Mouse (Mus musculus) macrophage (primary cell): ENCODE data around the gene Brd4. TPM values are rescaled to one million over a fixed set of nuclear protein-coding genes. Genes with fewer than 3 reads are reported as not detected.

ENCODE experiments used
- H3K27ac ChIP-seq: fragments of 350-480 bp; formaldehyde crosslinking; 2 replicates; pipeline ENCODE4 v1.9.0; 2021
- H3K36me3 ChIP-seq: fragments of 350-480 bp; formaldehyde crosslinking; 2 replicates; pipeline ENCODE4 v1.9.0; 2021; ENCODE audit errors: inconsistent target
- H3K4me3 ChIP-seq: fragments of 350-480 bp; formaldehyde crosslinking; 2 replicates; pipeline ENCODE4 v1.9.0; 2021; ENCODE audit errors: inconsistent target
- H3K79me2 ChIP-seq: fragments of 350-480 bp; formaldehyde crosslinking; 2 replicates; pipeline ENCODE4 v1.9.0; 2021; ENCODE audit errors: inconsistent target
- WGBS: methylation state at CpG from one replicate; pipeline ENCODE4 v1.1.7; 2026; ENCODE audit warnings: inconsistent platforms; ENCODE audit not compliant: missing documents; 5-methylcytosine and 5-hydroxymethylcytosine counted together
- polyA plus RNA-seq: library from polyadenylated mRNA; stranded (reverse); fragments of 250-400 nt; gene quantifications from 3 replicates; pipeline ENCODE4 v1.2.4, GENCODE M21; 2018; ENCODE audit warnings: inconsistent platforms
- total RNA-seq, 78 experiments: library from RNA; depleted of rRNA; stranded (reverse); fragments of 250-400 nt; gene quantifications; 1 replicate in 9 of 78; 2 replicates in 24 of 78; 3 replicates in 43 of 78; 4 replicates in 2 of 78; pipeline ENCODE4 v1.2.4; 2018; ENCODE audit warnings: inconsistent platforms in 56 of 78

Gene Brd4
- total RNA-seq (2018; cell fraction: chromatin; rRNA removed), result 100 to 1,000 TPM; 214 to 341 (median 254) TPM
- total RNA-seq (2018; cell fraction: cytosol; rRNA removed), result 100 to 1,000 TPM in 14 of 26 experiments, 10 to 100 TPM in 12; 75.7 to 114 (median 101) TPM
- 100 to 1,000 TPM; 133 to 233 (median 171) TPM for total RNA-seq (2018; cell fraction: nucleus; rRNA removed)
- polyA plus RNA-seq, result 51.6 to 129 TPM (median 55.6 TPM) in 3 replicates

DNA sequence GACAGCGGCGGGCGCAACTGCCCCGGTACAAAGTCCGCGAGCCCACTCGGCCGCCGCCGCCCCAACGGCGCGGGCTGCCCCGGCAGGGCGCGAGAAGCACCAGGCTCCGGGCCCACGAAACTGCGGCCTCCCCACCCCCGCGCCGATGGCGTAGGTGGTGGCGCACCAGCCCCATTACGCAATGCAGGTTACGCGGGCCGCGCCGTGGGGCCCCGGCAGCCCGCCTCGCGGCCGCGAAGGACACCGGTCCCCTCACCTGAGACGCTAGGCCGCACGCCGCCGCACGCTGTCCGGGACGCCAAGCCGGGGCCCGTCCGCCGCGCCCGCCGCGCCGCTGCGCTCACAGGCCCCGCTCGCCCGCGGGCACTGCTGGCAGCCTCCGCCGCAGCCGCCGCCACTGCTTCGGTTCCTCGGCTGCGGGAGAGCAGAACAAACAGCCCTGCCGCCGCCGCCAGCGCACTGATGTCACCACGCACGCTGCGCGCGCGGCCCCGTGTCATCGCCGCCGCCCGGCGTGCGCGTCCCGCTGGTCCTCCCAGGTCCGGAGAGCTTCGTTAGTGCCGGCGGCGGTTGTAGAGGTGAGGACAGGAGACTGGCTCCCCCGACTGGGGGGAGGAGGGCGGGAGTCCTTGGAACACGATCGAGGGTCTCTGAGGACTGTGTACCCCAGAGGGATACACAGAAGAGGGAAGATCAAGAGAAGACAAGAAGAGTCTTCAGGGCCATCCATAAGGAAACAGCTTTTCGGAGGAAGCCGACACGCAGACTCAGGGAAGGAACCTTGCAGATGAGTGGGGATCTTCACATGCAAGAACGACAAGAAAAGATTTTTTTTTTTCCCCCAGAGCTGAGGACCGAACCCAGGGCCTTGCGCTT is at the start of gene Brd4:
Brd4 (minus strand) TSS at position 461 of the 876 bp plus-strand sequence.
- Histone ChIP-seq H3K79me2 (peaks cover 52% of the 10 kb centered on the region), H3K36me3 (no peaks in the 10 kb centered on the region), H3K4me3 (peak within 1 kb of the TSS; percentile 94), H3K27ac (peak within 1 kb of the TSS; percentile 75)
- 1% methylated on average over 91 of the region's 100 CpGs for WGBS

DNA sequence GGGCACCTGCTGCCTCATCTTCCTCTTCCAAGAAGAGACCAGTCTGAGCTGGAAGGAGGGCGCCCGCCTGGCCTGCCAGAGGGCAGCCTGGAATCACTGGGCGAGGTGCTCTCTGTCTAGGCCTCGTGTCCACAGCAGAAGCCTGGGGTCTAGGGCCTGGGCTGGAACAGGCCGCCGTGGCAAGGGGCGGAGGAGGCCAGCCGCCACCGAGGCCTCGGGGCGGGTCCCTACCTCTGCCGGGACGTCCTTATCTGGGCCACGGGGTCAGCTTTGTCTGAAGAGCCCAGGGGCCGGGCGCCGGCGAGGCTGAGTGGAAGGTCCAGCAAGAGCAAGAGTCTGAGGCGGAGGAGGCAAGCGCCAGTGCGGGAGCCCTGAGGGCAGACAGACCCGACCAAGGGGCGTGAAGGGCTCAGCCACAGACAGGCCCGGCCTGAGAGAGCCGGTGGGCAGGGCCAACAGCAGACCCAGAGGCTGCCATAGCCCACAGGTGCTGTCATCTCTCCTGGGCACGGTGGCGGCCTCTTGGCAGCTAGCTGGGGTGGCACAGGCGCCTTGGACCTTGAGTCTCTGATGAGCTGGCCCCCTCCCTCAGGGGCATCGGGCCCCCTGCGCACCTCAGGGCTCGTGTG is 49.3 kb upstream of the Brd4 start:
- Histone ChIP-seq H3K36me3 (peaks cover 43% of the 10 kb centered on the region), H3K79me2 (no peaks in the 10 kb centered on the region), H3K27ac (no peak overlapping the region), H3K4me3 (no peak overlapping the region)
- WGBS, result 97% methylated on average over 30 of the region's 31 CpGs

DNA sequence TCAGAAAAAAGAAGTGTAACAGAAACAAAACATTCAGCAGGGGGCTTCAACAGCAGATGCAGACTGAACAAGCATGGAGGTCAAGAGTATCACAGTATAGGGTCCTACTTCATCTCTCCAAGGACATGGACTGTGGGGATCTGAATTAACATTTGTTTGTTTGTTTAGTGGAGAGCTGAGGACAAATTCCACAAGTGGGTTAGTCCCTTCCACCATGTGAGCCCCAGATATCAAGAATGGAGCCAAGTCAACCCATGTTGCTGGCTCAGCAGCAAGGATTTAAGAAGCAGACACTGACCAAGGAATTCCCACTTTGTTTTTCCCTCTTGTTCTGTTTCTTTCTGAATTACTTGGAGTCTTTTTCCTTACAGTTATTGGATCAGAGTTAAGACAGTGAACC is 43.0 kb upstream of the Brd4 start:
- Histone ChIP-seq H3K79me2 (peaks cover 13% of the 10 kb centered on the region; the same call in 1 of the 2 replicates), H3K27ac (no peak overlapping the region), H3K4me3 (no peak overlapping the region), H3K36me3 (peaks cover 36% of the 10 kb centered on the region)

DNA sequence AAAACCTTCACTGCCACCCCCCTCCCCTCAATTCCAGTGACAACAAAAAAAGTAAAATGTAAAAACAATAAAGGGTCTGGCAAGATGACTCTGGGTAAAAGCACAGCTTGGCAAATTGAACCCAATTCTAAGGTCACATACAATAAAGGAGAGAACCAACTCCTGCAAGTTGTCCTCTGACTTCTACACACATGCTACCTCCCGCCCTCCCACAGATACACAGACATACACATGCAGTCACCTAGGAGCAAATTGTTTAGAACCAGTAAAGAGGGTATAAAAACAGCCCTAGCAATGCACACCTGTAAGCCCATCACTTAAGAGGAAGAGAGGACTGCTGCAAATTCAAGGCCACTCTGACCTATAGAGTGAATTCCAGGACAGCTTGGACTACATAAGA is 38.3 kb upstream of the Brd4 start:
- 100% methylated on average over 1 of the region's 1 CpGs for WGBS
- Histone ChIP-seq H3K4me3 (no peak overlapping the region), H3K27ac (no peak overlapping the region), H3K79me2 (peaks cover 49% of the 10 kb centered on the region), H3K36me3 (peaks cover 24% of the 10 kb centered on the region; the same call in 1 of the 2 replicates)

DNA sequence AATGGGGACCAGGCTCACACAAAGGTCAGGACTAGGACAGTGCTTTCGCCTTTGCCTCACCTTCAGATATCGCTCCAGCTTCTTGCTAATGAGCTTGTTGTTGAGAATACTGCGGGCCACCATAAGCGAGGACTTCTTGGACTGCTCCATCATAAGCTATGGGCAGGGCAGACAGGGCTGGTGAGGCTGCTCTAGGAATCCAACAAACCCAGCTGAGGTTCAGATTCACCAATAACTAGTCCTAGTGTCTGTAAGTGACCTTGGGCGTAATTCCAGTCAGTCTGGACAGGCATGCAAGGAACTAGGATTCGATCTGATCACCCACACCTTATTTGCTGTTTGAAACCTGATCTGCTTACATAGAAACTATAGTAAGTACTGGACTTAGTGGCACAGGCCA is 37.3 kb upstream of the Brd4 start:
- Histone ChIP-seq H3K36me3 (peaks cover 24% of the 10 kb centered on the region), H3K27ac (peak overlapping the region; percentile 65), H3K79me2 (peaks cover 59% of the 10 kb centered on the region), H3K4me3 (peak overlapping the region; percentile 97)
- WGBS, result 46% methylated on average over 6 of the region's 6 CpGs

DNA sequence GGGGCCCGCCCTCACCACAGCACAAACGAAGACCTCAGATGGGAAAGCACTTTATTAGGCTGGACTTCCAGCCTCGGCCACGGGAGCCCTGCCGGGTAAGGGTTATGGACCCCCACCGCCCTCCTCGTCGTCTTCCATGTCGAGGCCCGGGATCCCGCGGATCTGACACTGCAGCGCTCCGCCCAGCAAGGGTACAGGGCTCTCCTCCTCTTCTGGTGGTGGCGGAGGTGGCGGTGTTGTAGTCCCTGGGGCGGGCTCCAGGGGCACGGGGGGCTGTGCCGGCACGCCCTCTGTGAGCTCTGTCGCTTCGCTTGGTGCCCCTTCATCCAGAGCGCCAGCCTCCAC is 36.8 kb upstream of the Brd4 start:
- under 1% methylated on average over 23 of the region's 23 CpGs for WGBS
- H3K36me3 ChIP-seq, result peaks cover 28% of the 10 kb centered on the region
- H3K4me3 ChIP-seq, result peak overlapping the region; percentile 97
- peaks cover 64% of the 10 kb centered on the region for H3K79me2 ChIP-seq
- H3K27ac ChIP-seq, result peak overlapping the region; percentile 65

DNA sequence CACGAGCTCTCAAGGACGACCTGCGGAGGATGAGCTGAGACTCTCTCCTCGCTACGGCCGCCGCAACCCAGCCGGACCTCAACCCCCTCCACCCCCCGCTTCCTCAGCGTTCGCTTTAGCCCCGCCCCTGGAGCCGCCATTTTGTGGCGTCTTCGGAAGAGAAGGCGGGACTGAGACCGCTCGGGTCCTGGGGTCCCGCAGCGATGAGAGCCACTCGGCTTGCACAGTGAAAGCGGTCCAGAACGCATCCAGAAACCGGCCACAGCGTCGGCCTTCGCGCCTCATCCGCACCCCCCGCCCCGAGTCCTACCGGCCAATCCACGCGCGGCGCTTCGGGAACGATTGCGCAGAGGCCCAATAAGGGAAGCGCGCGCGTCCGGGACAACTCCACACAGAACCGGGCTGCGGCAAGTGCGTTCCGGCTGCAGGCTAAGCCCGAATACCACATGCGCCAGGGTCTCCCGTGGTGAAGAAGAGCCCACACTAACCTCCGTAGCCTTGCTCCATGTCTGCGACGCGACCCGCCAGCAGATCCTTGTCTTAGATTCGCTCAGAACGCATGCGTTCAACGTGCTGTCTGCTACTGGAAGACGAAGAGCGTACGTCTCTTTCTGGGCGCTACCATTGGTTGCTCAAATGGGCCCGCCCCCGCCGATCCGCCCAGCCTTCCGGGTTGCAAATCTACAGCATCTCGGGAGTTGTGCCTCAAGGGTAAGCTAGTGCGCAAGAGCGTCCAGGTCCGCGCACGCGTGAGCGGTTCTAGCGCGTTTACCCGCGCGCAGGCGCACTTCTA is 36.3 kb upstream of the Brd4 start, which contains the start of gene Akap8:
Akap8 (minus strand) TSS at position 642 of the 793 bp plus-strand sequence.
- Histone ChIP-seq H3K36me3 (peaks cover 28% of the 10 kb centered on the region), H3K4me3 (peak within 1 kb of the TSS; percentile 97), H3K79me2 (peaks cover 70% of the 10 kb centered on the region), H3K27ac (peak within 1 kb of the TSS; percentile 65)
- under 1% methylated on average over 79 of the region's 83 CpGs for WGBS

DNA sequence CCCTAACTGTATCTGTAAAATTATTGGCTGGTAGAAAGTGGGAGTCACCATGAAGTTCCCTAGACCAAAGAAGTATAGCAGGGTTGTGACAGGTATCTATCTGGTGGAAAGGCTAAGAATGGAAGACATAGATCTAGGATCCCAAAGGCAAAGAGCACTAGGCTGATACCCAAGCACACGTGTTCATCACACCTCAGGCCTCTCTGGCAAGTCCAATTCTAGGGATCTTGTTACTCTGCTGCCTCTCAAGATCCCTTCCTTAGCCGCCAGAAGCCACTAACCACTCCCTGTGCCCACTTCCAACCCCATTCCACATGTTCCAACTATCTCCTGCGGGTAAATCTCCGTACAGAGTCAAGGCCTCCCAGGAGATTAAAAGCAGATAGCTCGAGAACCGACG is 35.4 kb upstream of the Brd4 start:
- peaks cover 35% of the 10 kb centered on the region for H3K36me3 ChIP-seq
- peak overlapping the region; percentile 65 for H3K27ac ChIP-seq
- 2% methylated on average over 7 of the region's 7 CpGs for WGBS

DNA sequence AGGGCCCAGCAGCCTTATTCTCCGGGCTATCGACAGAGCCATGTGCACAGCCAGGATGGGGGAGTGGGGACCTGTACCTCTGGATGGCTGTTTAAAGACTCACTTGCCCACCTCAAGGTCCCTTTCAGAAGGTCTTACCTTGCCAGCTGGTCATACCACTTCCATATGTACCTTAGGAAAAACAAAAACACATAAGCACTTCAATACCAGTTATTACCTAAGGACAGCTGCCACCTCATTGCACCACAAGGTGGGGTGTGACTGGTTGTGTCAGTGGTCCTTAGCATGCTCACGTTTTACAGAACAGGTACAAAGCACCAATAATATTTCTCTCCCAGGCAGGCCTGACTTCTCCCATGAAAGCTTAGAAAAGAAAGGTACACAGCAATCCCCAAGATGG is 33.2 kb upstream of the Brd4 start:
- H3K4me3 ChIP-seq, result no peak overlapping the region
- H3K27ac ChIP-seq, result no peak overlapping the region
- H3K36me3 ChIP-seq, result peaks cover 57% of the 10 kb centered on the region
- 84% methylated on average over 2 of the region's 3 CpGs for WGBS
- peaks cover 60% of the 10 kb centered on the region for H3K79me2 ChIP-seq

More for the DNA sequence above, 35.4 kb upstream of the Brd4 start:
- peaks cover 70% of the 10 kb centered on the region for H3K79me2 ChIP-seq
- peak overlapping the region; percentile 97 for H3K4me3 ChIP-seq

DNA sequence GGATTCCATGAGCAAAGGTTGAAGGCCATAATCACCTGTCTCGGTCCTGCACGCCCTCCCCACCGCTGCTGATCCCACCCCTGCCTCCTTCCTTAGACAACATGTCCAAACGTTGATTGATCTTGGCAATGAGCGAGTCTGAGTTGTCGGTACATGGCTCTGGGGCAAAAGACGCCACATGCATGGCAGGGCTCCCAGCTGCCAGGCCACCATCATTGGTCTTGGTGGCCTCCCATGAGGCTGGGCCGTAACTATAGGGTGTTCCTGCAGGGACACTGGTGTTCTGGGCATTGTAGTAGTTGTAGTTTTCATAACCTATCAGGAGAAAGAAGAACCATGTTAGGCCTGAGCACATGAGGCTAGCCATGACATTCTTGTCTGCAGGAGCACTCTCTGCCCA is 32.5 kb upstream of the Brd4 start:
- H3K79me2 ChIP-seq, result peaks cover 53% of the 10 kb centered on the region
- H3K36me3 ChIP-seq, result peaks cover 64% of the 10 kb centered on the region
- 95% methylated on average over 8 of the region's 8 CpGs for WGBS

DNA sequence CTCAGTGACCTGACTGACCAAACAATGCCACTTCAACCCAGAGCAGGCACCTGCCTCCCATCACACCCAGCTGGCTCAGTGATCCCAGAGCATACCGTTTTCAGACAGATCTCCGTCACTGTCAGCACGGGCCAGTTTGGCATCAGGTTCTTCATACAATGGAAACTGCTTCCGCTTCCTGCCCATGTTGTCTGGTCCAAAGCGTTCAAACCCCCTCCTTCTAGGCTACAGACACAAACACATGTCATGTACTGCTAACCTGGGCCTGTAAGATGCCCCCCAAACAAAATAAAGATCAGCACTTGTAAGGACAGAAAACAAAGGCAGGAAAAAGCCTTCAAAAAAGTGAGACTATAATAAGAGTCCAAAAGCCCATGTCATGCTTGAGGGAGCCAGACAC is 31.0 kb upstream of the Brd4 start:
- H3K27ac ChIP-seq, result no peak overlapping the region
- H3K79me2 ChIP-seq, result peaks cover 48% of the 10 kb centered on the region
- no peak overlapping the region for H3K4me3 ChIP-seq
- peaks cover 79% of the 10 kb centered on the region for H3K36me3 ChIP-seq
- 98% methylated on average over 5 of the region's 5 CpGs for WGBS

More for the DNA sequence above, 32.5 kb upstream of the Brd4 start:
- Histone ChIP-seq H3K4me3 (no peak overlapping the region), H3K27ac (no peak overlapping the region)

DNA sequence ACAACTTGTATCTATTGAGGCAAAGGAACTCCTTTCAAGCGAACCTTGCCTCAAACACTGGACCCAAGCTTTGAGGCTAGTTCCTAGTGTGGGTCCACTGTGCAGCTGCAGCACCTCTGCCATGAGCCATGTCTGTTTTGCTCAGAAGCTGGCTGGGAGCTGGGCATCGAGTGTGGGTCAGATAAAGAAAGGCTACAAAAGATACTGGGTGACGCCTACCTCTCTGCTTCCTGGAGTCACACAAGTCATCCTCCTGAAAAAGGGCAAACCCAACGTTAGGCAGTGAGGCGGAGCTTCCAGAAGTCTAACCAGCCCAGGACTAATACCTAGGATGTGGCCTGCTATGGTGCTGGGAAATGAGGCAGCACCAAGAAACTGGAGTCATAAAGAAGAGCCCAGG is 29.4 kb upstream of the Brd4 start:
- H3K27ac ChIP-seq, result no peak overlapping the region
- peaks cover 95% of the 10 kb centered on the region for H3K36me3 ChIP-seq
- WGBS, result 81% methylated on average over 5 of the region's 5 CpGs
- H3K79me2 ChIP-seq, result peaks cover 32% of the 10 kb centered on the region
- H3K4me3 ChIP-seq, result no peak overlapping the region

DNA sequence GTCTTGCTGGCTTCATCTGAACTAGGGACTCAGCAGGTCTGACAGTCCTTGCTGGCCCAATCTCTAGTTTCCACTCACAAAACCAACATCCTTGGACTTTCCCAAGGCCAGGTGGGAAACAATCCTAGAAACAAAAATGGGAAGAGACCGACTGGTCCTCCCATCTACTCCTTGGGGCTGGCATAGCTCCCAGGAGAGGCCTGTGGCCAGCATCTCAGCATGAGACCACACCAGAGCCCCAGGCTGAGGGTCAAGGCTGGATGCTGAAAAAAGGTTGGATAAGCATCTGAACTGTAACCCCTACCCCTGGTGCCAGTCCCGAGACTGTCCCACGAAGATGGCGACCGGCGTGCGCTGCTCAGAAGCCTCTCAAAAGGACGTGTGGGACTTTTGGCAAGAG is 28.3 kb upstream of the Brd4 start:
- WGBS, result 97% methylated on average over 8 of the region's 8 CpGs
- Histone ChIP-seq H3K27ac (no peak overlapping the region), H3K36me3 (peaks cover 100% of the 10 kb centered on the region), H3K79me2 (peaks cover 21% of the 10 kb centered on the region), H3K4me3 (no peak overlapping the region)

DNA sequence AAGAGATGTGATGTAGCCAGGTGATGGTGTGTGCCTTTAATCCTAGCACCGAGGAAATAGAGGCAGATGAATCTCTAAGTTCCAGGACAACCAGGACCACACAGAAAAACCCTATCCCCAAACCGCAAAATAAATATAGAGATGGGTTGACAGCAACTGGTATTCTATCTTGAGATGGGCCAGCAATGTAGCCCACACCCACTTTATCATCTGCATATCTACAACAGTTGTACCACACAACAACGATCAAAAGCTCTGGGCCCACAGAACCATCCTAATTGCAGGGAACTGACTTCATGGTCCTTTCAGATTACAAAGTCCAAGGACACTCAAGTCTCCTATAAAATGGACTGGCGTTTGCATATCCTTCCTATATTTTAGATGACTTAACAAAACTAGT is 23.4 kb upstream of the Brd4 start:
- 84% methylated on average over 4 of the region's 4 CpGs for WGBS
- no peak overlapping the region for H3K4me3 ChIP-seq
- no peak overlapping the region for H3K27ac ChIP-seq

More for the DNA sequence above, 23.4 kb upstream of the Brd4 start:
- Histone ChIP-seq H3K36me3 (peaks cover 92% of the 10 kb centered on the region), H3K79me2 (no peaks in the 10 kb centered on the region)
